Mouse (Mus musculus) splenic B cell, adult 2 months (primary cell): ENCODE measurements around the gene Map1b.

Experiments used
- DNase-seq: peaks from one replicate; pipeline ENCODE4 v3.0.0-alpha.2; 2011; ENCODE audit warnings: low read depth, low spot score
- H3K27me3 ChIP-seq: 2 replicates; pipeline ENCODE4 v1.6.1; 2012; ENCODE audit warnings: mild to moderate bottlenecking, low read length, moderate library complexity, mixed read lengths; ENCODE audit not compliant: control insufficient read depth, poor library complexity, insufficient read depth, severe bottlenecking
- H3K36me3 ChIP-seq: 2 replicates; pipeline ENCODE4 v1.6.1; 2012; ENCODE audit warnings: mild to moderate bottlenecking, low read length, moderate library complexity, mixed read lengths; ENCODE audit not compliant: control insufficient read depth, poor library complexity, insufficient read depth, severe bottlenecking

Gene Map1b

DNA sequence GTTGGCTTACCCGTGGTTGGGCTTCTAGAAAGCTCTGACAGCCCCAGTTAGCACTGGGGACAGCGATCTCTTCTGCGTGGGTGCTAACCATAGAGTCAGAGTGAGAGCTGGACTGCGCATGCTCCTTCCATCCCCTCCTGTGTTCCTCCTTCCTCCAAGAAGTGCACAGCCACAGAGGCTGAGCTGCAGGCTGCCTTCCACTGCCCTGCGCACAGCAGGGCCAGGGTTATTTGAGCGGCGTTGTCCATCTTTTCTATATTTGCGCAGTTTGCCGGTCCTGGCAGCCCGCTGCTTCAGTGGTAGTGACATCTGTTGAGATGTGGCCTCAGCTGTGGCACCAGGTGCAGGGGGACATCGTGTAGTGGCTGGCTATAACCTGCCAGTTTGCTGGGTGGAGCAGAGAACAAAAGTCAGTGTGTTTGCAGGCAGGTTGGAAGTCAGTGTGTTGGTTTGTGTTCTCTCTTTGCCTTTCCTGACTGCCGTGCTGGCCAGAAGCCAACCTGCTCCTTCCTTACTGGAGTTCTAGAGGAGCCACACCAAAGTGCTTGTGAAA lies 118.1 kb downstream of the Map1b start:
- no peak for DNase-seq
- no peaks in the 10 kb centered on the region for H3K27me3 ChIP-seq
- peaks cover 2% of the 10 kb centered on the region for H3K36me3 ChIP-seq

DNA sequence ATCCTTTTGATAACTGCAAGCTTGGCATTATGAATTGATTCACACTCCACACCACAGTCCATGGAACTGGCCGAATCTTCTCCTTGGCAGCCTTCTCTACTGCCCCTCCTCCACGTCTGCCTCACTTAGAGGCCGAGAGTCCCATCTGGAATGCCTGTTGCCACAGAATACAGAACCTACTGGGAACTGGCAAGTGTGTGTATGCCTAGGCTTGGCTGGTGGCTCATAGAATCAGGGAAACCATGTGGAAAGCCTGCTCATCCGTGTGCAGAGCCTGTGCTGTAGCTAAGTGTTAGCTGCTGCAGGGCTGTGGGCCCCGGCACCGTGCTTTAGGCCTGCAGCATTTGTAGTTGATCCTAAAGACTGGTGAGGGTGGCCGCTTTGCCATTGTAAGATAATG lies 119.1 kb downstream of the Map1b start:
- H3K27me3 ChIP-seq, result no peaks in the 10 kb centered on the region
- DNase-seq, result no peak
- peaks cover 2% of the 10 kb centered on the region for H3K36me3 ChIP-seq

DNA sequence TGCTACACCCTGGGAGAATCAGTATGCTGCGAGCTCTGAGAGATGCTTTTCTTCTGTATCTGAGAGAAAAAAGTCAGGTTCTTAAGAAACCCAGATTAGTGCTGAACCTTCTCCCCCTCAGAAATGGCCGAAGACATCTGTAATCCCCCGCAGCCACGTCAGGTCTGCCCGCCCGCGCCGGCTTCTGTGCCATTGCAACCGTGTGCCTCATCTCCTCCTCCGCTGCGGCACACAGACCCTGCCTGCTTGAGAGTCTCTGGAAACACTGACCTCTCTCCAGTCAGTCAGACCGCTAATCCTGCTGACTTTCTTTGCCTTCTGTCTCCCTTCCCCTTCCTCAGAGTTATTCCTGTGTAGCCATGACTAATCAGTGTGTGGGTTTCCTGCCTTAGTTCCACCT lies 120.8 kb downstream of the Map1b start:
- DNase-seq, result no peak
- H3K27me3 ChIP-seq, result no peaks in the 10 kb centered on the region
- peaks cover 2% of the 10 kb centered on the region; the same call in 1 of the 2 replicates for H3K36me3 ChIP-seq

DNA sequence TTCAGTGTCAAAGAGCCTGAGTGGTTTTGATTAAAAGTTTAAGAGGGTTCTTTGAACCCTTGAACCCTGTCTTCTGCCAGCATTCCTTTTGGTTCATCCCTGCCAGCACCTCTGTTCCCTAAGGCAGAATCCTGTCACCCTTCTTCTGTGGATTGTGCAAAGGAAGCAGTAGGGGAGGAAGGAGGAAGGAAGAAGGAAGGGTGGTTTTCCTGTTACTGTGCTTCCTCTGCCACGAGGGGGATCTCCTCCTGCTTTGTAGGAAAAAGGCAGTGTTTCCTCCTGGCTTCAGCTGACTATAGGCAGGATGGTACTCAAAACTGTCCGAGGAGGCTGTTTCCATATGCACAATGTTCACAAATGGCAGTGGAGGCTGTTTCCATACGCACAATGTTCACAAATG lies 121.6 kb downstream of the Map1b start:
- no peak for DNase-seq
- H3K27me3 ChIP-seq, result no peaks in the 10 kb centered on the region
- H3K36me3 ChIP-seq, result peaks cover 2% of the 10 kb centered on the region; the same call in 1 of the 2 replicates

DNA sequence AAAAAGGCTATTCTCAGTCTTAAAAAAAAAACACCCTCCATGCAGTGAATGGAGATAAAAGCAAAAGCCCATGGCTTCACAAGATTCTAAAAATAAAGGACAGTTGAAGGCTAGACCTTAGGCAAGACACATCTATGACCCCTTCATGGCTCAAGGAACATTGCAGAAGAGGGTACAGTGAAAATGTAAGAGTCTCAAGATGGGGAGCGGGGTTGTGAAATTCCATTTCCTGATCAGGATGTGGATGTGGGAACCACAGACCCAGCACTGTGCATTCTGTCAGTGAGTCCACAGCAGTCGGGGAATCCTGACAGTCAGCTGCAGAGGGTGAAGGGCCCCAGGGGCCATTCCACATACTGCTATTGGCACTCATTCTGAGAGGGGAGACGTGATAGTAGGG lies 123.2 kb downstream of the Map1b start:
- DNase-seq, result no peak
- H3K27me3 ChIP-seq, result no peaks in the 10 kb centered on the region
- 0 out of 2 replicates have a peak, but pooled peaks cover 2% of the 10 kb centered on the region for H3K36me3 ChIP-seq

DNA sequence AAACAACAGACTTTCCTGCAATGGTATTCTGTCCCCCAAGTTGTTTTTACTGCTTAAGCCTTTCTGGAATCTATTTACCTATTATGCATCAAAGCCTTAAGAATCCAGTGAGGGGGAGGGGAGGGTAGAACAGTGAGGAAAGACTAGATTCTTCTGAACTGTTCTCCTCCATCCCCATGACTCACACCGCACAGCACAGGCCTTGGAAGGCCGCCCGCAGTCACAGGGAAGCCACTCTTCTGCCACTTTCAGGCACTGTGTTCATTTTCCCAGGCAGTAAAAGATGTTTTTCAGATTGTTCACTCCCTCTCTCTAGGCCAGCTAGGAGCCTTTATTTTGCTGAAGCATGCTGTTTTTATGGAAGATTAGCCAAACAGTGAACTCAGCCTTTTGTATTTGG lies 124.9 kb downstream of the Map1b start:
- 0 out of 2 replicates have a peak, but pooled peaks cover 2% of the 10 kb centered on the region for H3K36me3 ChIP-seq
- no peak for DNase-seq
- H3K27me3 ChIP-seq, result no peaks in the 10 kb centered on the region

DNA sequence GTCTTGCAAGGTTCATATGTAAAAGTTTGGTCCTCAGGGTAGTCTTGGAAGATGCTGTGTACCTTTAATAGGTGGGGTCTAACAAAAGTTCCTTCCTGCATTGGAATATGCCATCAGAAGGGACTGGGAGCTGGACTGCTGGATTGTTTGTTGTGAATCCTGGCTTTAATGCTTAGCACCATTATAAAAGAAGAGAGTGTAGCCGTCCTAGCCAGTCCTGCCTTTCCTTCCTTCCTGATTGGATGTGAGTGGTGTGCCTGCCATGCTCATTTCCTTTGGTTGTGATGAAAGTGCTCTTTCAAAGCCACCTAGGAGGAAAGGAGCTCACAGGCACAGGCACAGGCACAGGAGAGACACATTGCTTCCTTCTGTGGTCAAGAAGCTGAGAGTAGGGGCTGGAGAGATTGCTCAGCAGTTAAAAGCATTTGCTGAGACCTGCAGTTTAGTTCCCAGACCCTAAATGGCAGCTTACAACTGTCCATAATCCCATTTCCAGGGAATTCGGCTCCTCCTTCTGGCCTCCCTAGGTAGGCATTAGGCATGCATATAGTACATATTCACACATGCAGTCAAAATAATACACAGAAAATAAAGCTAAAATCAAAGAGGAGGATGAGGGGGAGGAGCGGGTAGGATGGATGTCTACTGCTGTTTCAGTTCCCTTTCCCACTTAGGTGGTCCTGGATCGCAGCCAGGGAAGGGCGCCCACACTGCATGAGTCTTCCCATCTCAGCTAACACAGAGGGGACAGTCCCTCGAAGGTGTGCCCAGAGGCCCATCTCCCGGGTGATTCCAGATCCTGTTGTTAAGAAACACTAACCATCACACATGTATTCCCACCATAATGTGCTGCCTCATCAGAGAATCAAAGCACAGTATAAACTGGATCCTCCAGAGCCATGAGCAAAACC lies 128.2 kb downstream of the Map1b start:
- no peaks in the 10 kb centered on the region for H3K36me3 ChIP-seq
- no peak for DNase-seq
- H3K27me3 ChIP-seq, result no peaks in the 10 kb centered on the region

DNA sequence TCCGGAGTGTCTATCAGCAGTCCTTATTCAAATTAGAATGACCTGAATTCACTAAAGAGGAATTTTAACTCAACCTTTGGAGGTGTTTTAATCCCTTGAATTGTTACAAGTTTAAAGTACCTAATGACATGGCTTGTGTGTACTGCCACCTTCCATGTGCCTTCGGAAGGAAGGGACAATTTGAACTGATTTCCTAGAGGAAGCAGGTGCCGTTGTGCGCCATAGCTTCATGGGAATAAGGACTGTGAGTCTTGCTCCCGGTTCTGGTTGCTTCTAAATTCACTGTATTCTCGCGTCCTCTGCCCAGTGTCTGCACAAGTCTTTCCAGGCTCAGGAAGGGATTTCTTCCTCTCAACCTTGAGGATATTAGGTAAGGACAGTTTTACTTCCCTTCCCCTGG lies 130.0 kb downstream of the Map1b start:
- Histone ChIP-seq H3K36me3 (no peaks in the 10 kb centered on the region), H3K27me3 (no peaks in the 10 kb centered on the region)
- DNase-seq, result no peak

DNA sequence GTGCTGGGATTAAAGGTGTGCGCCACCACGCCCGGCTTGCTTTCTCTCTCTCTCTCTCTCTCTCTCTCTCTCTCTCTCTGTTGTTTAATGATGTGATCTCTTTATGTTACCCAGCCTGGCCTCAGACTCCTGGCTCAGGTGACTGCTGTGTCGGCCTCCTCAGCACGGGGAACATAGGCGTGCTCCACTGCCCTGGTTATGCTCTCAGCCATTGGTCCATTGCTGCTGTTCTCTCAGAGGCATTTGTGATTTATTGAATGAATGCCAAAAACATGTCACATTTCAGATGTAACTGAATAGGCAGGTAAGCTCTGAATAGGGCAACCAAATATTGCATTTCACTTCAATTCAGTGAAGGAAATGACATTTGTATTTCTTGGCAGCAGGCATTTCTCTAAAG lies 130.4 kb downstream of the Map1b start:
- no peak for DNase-seq
- Histone ChIP-seq H3K36me3 (no peaks in the 10 kb centered on the region), H3K27me3 (no peaks in the 10 kb centered on the region)

DNA sequence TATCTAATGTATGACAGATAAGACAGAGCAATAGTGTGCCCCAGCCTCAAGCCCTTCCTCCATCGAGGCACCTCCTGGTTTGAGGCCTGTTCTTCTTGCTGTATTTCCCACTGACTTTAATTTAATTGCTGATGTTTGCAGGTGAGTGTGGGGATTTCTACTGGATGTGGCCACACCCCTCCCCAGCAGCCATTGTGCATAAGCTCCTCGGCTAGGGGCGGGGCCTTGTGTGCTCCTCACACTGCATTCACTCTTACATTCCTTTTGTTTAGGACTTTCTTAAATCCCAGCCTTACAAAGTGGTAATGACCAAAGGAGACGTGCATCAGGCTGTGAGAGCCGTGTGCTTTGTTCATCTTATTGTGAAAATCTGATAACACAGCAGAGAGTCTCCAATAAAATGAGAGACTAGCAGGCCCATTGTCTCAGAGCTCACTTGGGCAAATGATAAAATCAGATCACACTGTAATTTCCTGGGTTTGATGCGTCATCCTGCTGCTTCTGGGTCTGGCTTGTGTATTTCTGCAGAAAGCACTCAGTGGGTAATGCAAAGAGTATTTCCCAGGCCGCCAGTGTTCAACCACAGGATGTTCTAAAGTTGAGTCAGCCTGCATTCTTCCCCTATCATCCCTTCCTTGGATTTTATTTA lies 131.7 kb downstream of the Map1b start:
- Histone ChIP-seq H3K36me3 (no peaks in the 10 kb centered on the region), H3K27me3 (no peaks in the 10 kb centered on the region)
- no peak for DNase-seq

DNA sequence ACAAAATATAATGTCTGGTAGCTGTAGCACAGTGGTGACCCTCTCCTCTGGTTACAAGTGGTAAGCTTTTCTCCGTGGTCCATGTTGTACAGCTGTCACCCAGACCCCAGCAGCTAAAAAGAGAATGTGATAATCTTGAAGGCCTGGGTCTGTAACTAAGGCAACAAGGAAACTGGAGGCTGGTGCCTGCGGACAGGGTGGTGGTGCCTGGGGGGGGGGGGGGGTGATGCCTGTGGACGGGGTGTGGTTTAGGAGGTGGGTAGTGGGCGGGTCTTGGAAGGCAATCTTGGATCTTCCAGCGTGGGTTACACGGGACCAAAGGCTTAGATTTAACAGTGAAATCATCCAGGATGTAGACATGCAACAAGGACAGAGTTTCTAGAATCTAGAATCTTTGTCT lies 134.0 kb downstream of the Map1b start:
- no peaks in the 10 kb centered on the region for H3K36me3 ChIP-seq
- no peak for DNase-seq
- no peaks in the 10 kb centered on the region for H3K27me3 ChIP-seq

DNA sequence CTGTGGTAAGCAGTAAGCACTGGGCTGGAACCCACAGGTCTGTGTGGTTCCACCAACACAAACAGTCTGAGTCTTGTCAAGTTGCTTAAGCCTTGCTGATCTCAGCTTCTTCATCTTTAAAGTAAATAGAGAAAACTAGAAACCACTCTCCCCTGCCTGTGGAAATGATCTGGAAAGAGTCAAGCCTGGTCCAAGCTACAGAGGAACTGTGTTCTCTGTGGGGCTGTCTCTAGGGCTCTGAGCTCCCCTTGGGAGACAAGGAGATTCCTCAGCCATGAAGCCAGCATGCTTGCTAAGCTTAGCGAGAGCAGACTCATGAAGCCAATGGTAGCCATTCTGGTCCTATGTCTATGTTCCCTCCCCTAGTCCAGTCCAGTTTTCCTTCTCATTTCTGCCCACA lies 138.1 kb downstream of the Map1b start:
- Histone ChIP-seq H3K27me3 (no peaks in the 10 kb centered on the region), H3K36me3 (no peaks in the 10 kb centered on the region)
- DNase-seq, result no peak

DNA sequence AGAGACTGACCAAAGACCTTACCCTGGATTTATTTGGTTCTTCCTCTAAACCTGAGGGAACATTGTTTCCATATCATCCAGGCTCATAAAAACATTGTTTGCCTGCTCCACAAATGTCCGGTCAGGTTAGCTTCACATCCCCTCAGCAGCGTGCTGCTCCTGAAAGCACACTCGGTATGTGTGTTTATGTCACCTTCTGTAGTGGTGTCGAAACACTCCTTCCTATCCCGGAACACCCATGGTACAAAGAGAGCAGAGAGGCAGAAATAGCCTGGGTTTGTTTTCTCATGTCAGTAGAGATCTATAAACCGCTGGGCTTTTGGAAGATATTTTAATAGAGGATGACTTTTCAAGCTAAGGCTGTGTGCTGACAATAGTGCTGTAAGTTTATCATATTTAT lies 139.3 kb downstream of the Map1b start:
- Histone ChIP-seq H3K36me3 (no peaks in the 10 kb centered on the region), H3K27me3 (no peaks in the 10 kb centered on the region)
- DNase-seq, result no peak

DNA sequence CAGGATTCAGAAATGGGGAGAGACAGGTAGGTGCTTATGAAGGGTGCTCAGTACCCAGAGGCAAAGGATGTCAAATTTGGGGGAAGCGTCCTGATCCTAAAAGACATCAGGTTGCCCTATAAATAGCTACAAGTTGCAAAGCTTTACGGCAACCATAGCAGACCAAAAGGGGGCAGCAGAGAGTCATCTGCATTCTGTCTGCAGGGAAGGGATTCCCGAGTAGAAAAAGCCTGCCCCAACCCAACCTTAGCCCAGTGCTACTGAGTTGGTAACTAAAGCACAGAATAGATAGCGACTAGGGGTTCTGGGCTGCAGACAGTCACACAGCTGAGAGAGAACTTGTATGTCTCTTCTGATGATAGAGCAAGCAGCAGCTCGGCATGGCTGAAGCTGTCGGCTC lies 140.8 kb downstream of the Map1b start:
- no peaks in the 10 kb centered on the region for H3K27me3 ChIP-seq
- peak; percentile 70 for DNase-seq
- no peaks in the 10 kb centered on the region for H3K36me3 ChIP-seq

DNA sequence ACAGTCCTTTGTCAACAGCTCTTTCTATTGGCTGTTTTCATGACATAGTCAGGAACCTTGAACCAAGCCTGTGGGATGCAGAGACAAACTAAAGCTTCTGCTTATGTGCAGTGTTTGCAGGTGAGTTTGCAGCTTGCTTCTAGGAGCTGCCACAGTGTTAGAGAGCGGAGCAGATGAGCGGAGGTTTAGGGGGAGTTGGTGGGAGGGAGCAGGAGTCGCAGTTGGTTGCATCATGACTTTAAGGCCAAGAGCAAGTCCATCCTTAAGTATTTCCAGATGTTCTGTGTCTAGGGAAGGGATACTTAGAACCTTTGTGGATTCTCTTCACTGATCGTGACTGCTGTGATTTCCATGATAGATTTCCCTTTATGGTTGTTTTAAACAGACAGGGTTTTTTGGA lies 142.1 kb downstream of the Map1b start:
- H3K27me3 ChIP-seq, result no peaks in the 10 kb centered on the region

More for the DNA sequence above, 142.1 kb downstream of the Map1b start:
- DNase-seq, result no peak
- H3K36me3 ChIP-seq, result no peaks in the 10 kb centered on the region
